Mouse (Mus musculus) CD8-positive naive resting alpha-beta T cell, adult 2 months (primary cell): ENCODE results near the gene 4931414P19Rik.

Experiments
- DNase-seq, 2 experiments: peaks; one replicate each; pipeline ENCODE4 v3.0.0; 2022; ENCODE audit warnings: low read depth in 2 of 2, low spot score in 2 of 2

4931414P19Rik gene

GRCm38 (mm10) chr14:54553454-54553974 is 52.3 kb downstream of the 4931414P19Rik start:
- DNase-seq, result no peak

DNA sequence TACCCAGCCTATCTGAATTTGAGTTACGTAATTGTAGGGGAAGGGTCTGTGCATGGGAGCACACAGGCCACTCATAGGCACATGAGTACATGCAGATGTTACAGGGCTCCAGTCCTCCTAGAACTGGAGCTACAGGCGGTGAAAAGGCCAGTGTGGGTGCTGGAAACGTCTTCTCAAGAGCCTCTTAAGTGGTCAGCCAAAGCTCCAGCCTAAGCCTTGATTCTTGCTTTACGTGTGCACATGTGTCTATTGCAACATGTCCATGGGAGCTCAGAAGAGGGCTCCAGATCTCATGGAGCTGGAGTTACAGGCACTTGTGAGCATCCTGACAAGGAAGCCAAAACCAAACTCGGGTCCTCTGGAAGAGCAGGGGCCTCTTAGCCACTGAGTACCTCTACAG is 61.1 kb downstream of the 4931414P19Rik start:
- no peak for DNase-seq

DNA sequence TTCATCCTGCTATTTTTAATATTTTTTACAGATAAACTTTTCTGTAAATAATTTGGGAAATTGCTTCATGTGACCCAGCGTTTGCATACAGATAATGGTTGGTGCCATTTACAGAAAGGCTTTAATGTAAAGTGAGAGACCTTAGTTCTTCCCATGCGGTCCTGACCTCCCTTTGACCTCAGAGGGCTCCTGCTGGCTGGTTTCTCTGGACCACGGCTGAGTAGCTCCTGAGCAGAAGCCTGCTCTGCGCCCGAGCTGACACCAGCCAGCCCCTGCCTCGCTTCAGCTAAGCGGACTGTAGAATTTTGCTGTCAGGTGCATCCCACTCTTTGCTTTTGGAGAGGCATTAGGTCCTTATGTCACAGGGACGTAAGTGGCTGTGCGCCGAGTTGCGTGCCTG is 65.0 kb downstream of the 4931414P19Rik start:
- DNase-seq, result no peak

GRCm38 (mm10) chr14:54538580-54538979 is 67.2 kb downstream of the 4931414P19Rik start:
- DNase-seq, result no peak
